Mouse (Mus musculus) liver, embryonic 15.5 days (tissue): ENCODE data around the gene Rpl6. TPM values are rescaled to one million over a fixed set of nuclear protein-coding genes. Genes with fewer than 3 reads are reported as not detected.
A peak's percentile ranks its signal among the peaks of the same experiment; 100 is the strongest.
"Not testable (repeated sequence)": the region's sequence is repeated elsewhere in the genome, so short reads cannot be mapped to it uniquely, and the experiment has no call there.

Experiments
- ATAC-seq: fragments of 200-750 bp; cut with Nextera tagmentation; 2 replicates; pipeline ENCODE4 v1.8.0; 2017; ENCODE audit warnings: moderate number of reproducible peaks, mild to moderate bottlenecking, moderate library complexity; ENCODE audit not compliant: insufficient read depth
- H3K27ac ChIP-seq: fragments of 300-500 bp; sonication (generic); replicated peaks from 2 replicates; pipeline ENCODE4 v1.5.1; 2015; ENCODE audit warnings: mild to moderate bottlenecking, inconsistent platforms
- H3K27me3 ChIP-seq: fragments of 300-500 bp; sonication (generic); 2 replicates; pipeline ENCODE4 v1.6.1; 2015; ENCODE audit warnings: mild to moderate bottlenecking, inconsistent platforms
- H3K36me3 ChIP-seq: fragments of 300-500 bp; sonication (generic); replicated peaks from 2 replicates; pipeline ENCODE4 v1.6.1; 2015; ENCODE audit warnings: moderate library complexity, mild to moderate bottlenecking, inconsistent platforms
- H3K4me1 ChIP-seq: fragments of 300-500 bp; sonication (generic); replicated peaks from 2 replicates; pipeline ENCODE4 v1.6.1; 2015; ENCODE audit warnings: inconsistent platforms
- H3K4me2 ChIP-seq: fragments of 300-500 bp; sonication (generic); 2 replicates; pipeline ENCODE4 v1.6.1; 2015; ENCODE audit warnings: moderate library complexity, mild to moderate bottlenecking, inconsistent platforms
- H3K4me3 ChIP-seq: fragments of 300-500 bp; sonication (generic); replicated peaks from 2 replicates; pipeline ENCODE4 v1.5.1; 2015; ENCODE audit warnings: mild to moderate bottlenecking, inconsistent platforms
- H3K9ac ChIP-seq: fragments of 300-500 bp; sonication (generic); 2 replicates; pipeline ENCODE4 v1.6.1; 2015; ENCODE audit warnings: moderate library complexity, mild to moderate bottlenecking, inconsistent platforms
- H3K9me3 ChIP-seq: fragments of 300-500 bp; sonication (generic); replicated peaks from 2 replicates; pipeline ENCODE4 v1.6.1; 2016; ENCODE audit warnings: inconsistent platforms
- whole genome bisulfite sequencing: fragments of 180-500 bp; shearing (Covaris S2); methylation state at CpG from one replicate; pipeline ENCODE4 v1.1.7; 2015; ENCODE audit warnings: mixed read lengths; ENCODE audit not compliant: insufficient replicate concordance; 5-methylcytosine and 5-hydroxymethylcytosine counted together
- polyA plus RNA-seq: library from polyadenylated mRNA; unstranded; fragments of >200 nt; fragmentation: Nextera tagmentation; extraction: Ambion mirVana; gene quantifications from 2 replicates; pipeline ENCODE4 v1.2.1, GENCODE M21; 2015

The Rpl6 gene
- polyA plus RNA-seq, 1 experiment from 2014 or later, result 338 TPM

DNA sequence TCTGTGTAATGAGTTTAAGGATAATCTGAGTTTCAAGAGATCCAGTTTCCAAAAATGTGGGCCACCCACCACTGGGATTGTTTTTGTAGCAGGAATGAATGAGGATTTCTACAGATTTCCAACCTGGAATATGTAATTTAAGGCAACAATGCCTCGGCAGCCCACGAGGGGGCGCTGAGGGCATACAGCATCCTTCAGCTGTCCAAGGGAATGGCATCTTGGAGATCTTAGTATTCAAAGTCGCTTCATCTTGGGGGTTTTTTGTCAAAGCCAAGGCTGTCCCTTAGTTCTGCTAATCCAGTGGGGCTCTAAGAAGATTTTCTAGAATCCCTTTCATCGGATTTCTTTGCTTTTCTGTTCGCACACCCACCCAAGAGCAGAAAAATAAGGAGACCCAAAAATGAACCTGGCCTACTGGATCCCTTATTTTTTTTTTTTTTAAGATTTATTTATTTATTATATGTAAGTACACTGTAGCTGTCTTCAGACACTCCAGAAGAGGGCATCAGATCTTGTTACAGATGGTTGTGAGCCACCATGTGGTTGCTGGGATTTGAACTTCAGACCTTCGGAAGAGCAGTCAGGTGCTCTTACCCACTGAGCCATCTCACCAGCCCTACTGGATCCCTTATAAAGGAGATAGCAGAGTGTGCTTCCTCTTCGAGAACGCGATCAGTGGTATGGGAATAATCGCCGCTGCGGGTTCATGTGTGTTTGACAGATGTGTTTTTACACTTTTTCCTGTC lies 11.3 kb downstream of the Rpl6 start:
- Histone ChIP-seq H3K36me3 (peaks cover 27% of the 10 kb centered on the region), H3K4me3 (peak overlapping the region; percentile 17), H3K27ac (peak overlapping the region; percentile 99), H3K27me3 (no peaks in the 10 kb centered on the region), H3K4me1 (peaks cover 51% of the 10 kb centered on the region), H3K9me3 (no peaks in the 10 kb centered on the region), H3K4me2 (peak overlapping the region; percentile 57), H3K9ac (peak overlapping the region; percentile 47)
- ATAC-seq, result peak; percentile 72; the same call in 1 of the 2 replicates
- WGBS, result 16% methylated on average over 13 of the region's 13 CpGs

DNA sequence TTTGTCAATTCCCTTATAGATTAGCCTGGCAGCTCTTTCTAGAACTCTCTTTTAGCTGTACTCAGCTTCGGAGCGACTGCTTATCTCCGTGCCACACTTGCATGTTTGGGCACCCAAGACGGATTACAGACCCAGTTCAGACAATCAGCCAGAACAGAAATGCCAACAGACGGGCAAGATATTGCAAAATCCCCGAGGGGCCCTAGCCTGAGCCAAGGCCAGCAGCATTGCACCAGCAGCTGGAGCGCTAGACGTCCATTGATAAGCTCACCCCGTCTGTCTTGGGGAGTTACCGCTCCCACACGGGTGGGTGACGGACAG lies 11.8 kb downstream of the Rpl6 start:
- Histone ChIP-seq H3K27me3 (no peaks in the 10 kb centered on the region), H3K9me3 (no peaks in the 10 kb centered on the region), H3K4me3 (peak overlapping the region; percentile 17), H3K4me2 (peak overlapping the region; percentile 57), H3K36me3 (peaks cover 22% of the 10 kb centered on the region), H3K4me1 (peaks cover 51% of the 10 kb centered on the region), H3K27ac (peak overlapping the region; percentile 99), H3K9ac (peak overlapping the region; percentile 47)
- peak; percentile 89 for ATAC-seq
- 13% methylated on average over 12 of the region's 12 CpGs for WGBS

DNA sequence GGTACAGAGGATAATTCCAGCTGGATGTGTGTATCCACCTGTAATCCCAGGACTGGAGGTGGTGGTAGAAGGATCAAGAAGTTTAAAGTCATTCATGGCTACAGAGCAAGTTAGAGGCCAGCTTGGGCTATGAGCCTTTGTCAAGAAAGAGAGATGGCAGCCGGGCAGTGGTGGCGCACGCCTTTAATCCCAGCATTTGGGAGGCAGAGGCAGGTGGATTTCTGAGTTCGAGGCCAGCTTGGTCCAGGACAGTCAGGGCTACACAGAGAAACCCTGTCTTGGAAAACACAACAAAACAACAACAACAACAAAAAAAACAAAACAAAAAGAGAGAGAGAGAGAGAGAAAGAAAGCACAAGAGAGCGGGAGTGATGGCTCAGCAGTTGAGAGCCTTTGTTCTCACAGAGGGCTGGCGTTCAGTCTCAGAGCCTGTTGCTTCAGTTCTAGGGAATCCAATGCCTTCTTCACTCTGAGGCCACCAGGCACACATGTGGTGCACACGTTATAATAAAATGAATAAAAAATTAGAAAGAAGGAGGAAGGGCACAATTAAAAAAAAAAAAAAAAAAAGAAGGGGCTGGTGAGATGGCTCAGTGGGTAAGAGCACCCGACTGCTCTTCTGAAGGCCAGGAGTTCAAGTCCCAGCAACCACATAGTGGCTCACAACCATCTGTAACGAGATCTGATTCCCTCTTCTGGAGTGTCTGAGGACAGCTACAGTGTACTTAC lies 12.5 kb downstream of the Rpl6 start:
- not testable (repeated sequence) for H3K9me3 ChIP-seq, H3K27me3 ChIP-seq, ATAC-seq
- H3K36me3 ChIP-seq, result peaks cover 15% of the 10 kb centered on the region
- peaks cover 54% of the 10 kb centered on the region for H3K4me1 ChIP-seq
- peak overlapping the region; percentile 99 for H3K27ac ChIP-seq
- H3K9ac ChIP-seq, result peak overlapping the region; percentile 47
- H3K4me3 ChIP-seq, result peak overlapping the region; percentile 17
- H3K4me2 ChIP-seq, result peak overlapping the region; percentile 57
- 70% methylated on average over 9 of the region's 9 CpGs for WGBS

DNA sequence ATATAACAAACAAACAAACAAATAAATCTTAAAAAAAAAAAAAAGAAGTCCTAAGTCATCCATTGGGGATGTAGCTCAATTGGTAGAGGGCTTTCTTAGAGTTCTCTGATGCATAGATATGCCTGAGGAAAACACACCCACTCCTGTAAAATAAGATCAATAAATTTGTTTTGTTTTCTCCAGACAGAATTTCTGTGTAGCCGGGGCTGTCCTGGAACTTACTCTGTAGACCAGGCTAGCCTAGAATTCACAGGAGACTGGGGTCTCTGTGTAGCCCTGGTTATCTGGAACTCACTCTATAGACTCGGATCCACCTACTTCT lies 13.0 kb downstream of the Rpl6 start:
- Histone ChIP-seq H3K36me3 (peaks cover 10% of the 10 kb centered on the region), H3K9me3 (no peaks in the 10 kb centered on the region), H3K4me3 (no peak overlapping the region), H3K9ac (0 out of 2 replicates have a peak overlapping the region, but pooled peaks have one; percentile 47), H3K27ac (peak overlapping the region; percentile 99), H3K4me2 (no peak overlapping the region), H3K27me3 (no peaks in the 10 kb centered on the region), H3K4me1 (peaks cover 55% of the 10 kb centered on the region)
- ATAC-seq, result no peak
- 81% methylated on average over 2 of the region's 2 CpGs for WGBS

DNA sequence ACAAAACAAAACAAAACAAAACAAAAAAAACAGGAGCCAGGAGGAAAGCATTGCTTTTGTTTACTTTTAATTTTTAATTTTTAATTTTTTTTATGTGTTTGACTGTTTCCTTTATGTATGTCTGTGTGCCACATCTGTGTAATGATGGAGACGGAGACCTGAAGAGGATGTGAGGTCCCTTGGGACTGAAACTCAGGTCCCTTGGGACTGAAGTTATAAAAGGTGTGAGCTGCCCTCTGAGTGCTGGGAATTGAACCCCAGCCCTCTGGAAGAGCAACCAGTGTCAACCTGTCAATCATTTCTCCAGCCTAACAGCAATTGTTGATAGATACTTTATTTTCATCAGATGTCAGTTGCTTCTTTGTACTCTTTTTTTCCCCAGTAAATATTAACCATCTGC lies 14.9 kb downstream of the Rpl6 start:
- no peaks in the 10 kb centered on the region for H3K27me3 ChIP-seq
- no peak overlapping the region; the same call in 1 of the 2 replicates for H3K9ac ChIP-seq
- no peak for ATAC-seq
- H3K27ac ChIP-seq, result peak overlapping the region; percentile 98
- peaks cover 65% of the 10 kb centered on the region for H3K4me1 ChIP-seq
- H3K4me2 ChIP-seq, result peak overlapping the region; percentile 68
- H3K36me3 ChIP-seq, result no peaks in the 10 kb centered on the region
- 86% methylated on average over 1 of the region's 1 CpGs for WGBS
- peak overlapping the region; percentile 99 for H3K4me3 ChIP-seq
- H3K9me3 ChIP-seq, result no peaks in the 10 kb centered on the region

DNA sequence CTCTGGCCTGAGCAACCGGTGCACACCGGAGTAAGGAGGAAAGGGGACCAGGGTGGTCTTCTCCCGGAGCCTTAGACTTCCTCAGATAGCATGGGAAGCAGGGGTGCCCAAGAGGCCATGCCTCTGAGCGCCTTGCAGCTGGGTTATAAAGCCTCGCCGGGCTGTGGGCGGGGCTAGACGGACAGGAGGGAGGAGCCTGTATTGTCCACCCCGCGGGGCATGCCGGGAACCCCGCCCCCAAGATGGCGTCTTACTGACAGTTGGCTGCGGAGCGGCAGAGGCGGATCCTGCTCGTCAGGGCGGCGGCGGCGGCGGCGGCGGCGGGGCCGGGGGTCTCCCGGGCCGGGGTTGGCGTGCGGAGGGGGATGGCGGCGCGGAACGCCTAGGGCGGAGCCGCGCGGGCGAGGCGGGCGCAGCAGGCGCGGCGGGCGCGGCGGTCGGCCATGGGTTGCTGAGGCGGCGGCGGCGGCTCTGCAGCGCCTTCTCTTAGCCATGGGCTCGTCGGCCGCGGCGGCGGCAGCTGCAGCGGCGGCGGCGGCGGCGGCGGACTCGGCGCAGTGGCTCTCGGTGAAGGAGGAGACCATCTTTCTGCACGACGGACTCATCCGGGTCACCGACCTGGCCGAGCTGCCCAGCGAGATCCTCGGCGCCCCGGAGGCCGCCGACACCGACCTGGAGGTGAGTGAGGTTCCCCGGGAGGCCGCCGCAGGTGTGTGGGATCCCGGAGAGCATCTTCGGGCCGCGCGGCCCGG lies 15.9 kb downstream of the Rpl6 start, which contains the start of gene Hectd4:
Hectd4 (plus strand) TSS at position 240 of the 752 bp plus-strand sequence.
- Histone ChIP-seq H3K9me3 (no peaks in the 10 kb centered on the region), H3K4me1 (peaks cover 62% of the 10 kb centered on the region), H3K4me3 (peak within 1 kb of the TSS; percentile 99), H3K27ac (peak within 1 kb of the TSS; percentile 98), H3K9ac (peak within 1 kb of the TSS; percentile 98), H3K27me3 (no peaks in the 10 kb centered on the region), H3K36me3 (no peaks in the 10 kb centered on the region), H3K4me2 (peak within 1 kb of the TSS; percentile 68)
- WGBS, result under 1% methylated on average over 81 of the region's 90 CpGs
- peak; percentile 23 for ATAC-seq

DNA sequence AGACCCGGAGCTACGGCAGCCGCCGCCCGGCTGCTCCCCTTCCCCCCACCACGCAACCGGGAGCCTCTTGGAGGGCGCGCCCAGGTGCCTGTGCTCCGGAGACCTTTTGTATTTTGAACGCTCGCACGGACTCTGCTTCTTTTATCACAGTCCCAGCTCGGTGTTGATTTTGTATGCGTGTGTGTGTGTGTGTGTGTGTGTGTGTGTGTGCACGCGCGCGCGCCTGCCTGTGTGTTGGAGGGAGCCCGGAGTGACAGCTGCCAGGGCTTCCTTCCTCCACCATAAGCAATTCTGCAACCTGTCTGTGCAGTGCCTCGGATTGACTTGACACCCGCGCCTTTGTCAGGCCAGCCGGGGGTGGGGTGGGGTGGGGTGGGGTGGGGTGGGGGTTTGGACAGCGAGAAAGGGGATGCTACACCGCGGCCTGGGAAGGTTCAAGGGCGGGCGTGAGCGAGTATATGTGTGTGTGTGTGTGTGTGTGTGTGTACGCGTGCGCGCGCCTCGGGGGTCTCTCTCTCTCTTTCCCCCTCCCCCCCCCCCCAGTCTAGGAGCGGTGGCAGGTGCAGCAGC lies 16.5 kb downstream of the Rpl6 start:
- WGBS, result under 1% methylated on average over 33 of the region's 38 CpGs
- H3K27me3 ChIP-seq, result no peaks in the 10 kb centered on the region
- ATAC-seq, result peak; percentile 13
- peak overlapping the region; percentile 98 for H3K9ac ChIP-seq
- H3K4me2 ChIP-seq, result peak overlapping the region; percentile 68
- H3K27ac ChIP-seq, result peak overlapping the region; percentile 98
- no peaks in the 10 kb centered on the region for H3K9me3 ChIP-seq
- H3K36me3 ChIP-seq, result peaks cover 3% of the 10 kb centered on the region; the same call in 1 of the 2 replicates
- peaks cover 63% of the 10 kb centered on the region for H3K4me1 ChIP-seq
- peak overlapping the region; percentile 99 for H3K4me3 ChIP-seq

DNA sequence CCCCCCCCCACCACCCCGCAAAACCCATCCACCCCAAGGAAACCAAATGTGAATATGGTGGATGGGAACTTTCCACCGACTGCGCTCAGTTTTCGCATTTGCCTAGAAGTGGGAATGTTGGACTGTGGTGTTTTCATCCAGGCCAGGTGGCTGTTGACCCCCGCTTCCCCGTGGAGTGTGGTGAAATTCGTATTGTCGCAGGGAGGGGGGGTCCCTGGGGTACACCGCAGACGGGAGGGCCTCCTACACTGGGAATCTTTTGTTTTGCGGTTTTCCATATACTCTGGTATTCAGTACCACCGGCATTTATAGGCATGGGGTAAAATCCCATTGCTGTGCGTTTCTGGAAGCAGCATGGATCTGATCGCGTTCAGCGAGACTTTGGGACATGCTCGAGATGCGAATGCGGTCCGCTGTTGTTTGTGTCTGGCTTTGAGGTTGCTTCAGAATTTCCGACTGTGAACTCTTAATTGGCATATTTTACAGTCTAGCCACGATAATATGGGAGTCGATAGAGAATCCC lies 17.1 kb downstream of the Rpl6 start:
- 17% methylated on average over 23 of the region's 23 CpGs for WGBS
- Histone ChIP-seq H3K9me3 (no peaks in the 10 kb centered on the region), H3K27ac (peak overlapping the region; percentile 98), H3K4me2 (peak overlapping the region; percentile 68), H3K27me3 (no peaks in the 10 kb centered on the region), H3K9ac (peak overlapping the region; percentile 98), H3K36me3 (peaks cover 8% of the 10 kb centered on the region; the same call in 1 of the 2 replicates), H3K4me1 (peaks cover 64% of the 10 kb centered on the region), H3K4me3 (peak overlapping the region; percentile 99)
- no peak for ATAC-seq

DNA sequence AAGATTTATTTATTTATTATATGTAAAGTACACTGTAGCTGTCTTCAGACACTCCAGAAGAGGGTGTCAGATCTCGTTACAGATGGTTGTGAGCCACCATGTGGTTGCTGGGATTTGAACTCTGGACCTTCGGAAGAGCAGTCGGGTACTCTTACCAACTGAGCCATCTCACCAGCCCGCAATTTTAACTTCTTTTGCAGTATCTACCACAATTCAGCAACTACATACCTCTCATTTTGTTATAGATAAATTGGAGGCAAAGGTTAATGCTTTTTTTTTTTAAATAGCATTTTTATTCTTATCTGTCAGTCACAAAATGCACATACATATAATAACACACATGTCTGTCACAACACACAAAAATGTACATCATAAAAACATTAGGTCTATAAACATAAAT lies 19.7 kb downstream of the Rpl6 start:
- H3K27me3 ChIP-seq, H3K9ac ChIP-seq, H3K4me3 ChIP-seq, H3K27ac ChIP-seq, H3K4me2 ChIP-seq, ATAC-seq, H3K9me3 ChIP-seq: not testable (repeated sequence)
- H3K4me1 ChIP-seq, result peaks cover 67% of the 10 kb centered on the region
- WGBS, result 70% methylated on average over 4 of the region's 4 CpGs
- peaks cover 19% of the 10 kb centered on the region for H3K36me3 ChIP-seq

DNA sequence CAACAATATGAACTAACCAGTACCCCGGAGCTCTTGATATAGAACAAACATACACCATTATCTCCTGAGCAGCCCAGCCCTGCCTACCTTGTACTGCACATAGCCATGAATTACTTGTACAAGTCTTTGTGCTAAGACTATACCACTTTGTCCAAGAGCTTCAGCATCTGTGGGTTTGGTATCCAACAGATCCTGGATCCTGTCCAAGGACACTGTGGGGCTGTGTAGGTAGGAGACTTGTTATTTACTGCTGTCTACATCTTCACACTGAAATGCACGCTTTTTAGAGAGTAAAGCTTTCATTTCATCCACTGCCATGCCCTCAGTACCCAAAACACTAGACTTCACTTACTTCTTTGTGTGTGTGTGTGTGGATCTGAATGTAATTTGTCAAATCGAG lies 20.6 kb downstream of the Rpl6 start:
- Histone ChIP-seq H3K9me3 (no peaks in the 10 kb centered on the region), H3K4me1 (peaks cover 67% of the 10 kb centered on the region), H3K4me3 (no peak overlapping the region), H3K27ac (peak overlapping the region; percentile 69), H3K4me2 (peak overlapping the region; percentile 45), H3K9ac (0 out of 2 replicates have a peak overlapping the region, but pooled peaks have one; percentile 1), H3K27me3 (no peaks in the 10 kb centered on the region), H3K36me3 (peaks cover 28% of the 10 kb centered on the region)
- WGBS, result 71% methylated on average over 3 of the region's 3 CpGs
- ATAC-seq, result no peak
